Mouse (Mus musculus) R1 (cell line): ENCODE data around the gene Itgb6.

Source experiments
- DNase-seq: peaks from one replicate; pipeline ENCODE4 v3.0.0-alpha.2; 2018; ENCODE audit warnings: low read depth, low spot score

Itgb6 gene

GRCm38 (mm10) chr2:60614758-60615157 lies 107.7 kb downstream of the Itgb6 start:
- no peak for DNase-seq

- DNase-seq = no peak
These were observed 108.6 kb downstream of the Itgb6 start for GRCm38 (mm10) chr2:60613857-60614228.

DNA sequence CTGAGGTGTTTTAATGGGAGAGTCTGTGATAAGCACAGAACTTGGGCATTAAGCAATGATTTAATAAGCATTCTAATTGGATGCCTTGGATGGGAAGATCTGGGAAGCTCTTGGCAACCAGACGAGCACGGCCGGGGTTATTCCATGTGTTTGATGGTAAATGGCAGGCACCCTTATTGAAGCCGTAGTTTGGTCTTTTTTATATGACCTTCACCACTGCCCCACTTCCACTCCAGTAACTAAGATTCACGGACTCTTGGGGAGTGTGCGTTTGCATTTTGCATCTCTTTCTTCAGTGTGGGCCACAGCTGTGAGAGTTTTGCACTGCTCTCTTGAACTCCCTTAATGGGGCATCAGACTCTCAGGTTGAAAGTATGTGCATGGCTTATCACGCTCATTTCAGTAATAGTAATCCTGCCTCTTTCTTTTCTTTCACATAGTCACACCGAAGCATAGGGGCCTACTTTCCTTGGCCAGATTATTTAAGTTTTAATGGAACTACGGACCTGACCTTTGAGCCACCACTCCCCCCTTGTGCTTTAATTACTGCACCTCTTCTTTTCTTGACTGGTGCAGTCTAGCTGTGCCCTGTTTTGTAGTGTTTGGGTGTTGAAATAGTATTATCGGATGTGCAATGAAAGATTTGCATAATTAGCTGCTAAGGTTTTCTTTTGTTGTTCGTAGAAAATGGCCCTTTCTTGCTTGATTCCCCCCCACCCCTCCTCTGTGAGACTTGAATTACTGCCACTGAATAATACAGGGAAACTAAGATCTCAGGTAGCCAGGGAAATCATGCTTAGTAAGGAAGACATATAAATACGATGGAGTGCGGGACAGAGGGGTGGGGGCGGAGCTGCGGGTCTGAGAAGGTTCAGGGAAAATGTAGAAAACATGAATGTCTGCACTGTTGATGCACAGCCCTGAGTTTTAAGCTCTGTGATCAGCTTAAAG lies 109.3 kb downstream of the Itgb6 start:
- no peak for DNase-seq

DNA sequence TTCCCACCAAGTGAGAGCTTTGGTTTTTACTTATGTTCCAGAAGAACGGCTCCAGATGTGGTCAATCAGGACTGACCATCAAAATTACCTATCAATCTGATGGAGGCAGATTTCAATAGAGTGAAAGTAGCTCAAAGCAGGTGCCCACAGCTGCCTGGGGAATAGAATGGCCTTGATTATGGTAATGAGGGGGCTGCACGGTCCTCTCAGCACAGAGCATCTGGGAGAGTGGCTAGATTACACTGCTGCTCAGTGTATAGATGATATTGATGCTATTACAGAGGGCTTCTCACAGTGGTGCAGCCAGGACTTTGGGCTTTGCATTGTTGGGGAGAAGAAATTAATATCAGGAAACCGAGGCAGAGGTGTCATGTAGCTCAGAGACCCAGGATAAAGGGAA lies 110.8 kb downstream of the Itgb6 start:
- no peak for DNase-seq

- no peak for DNase-seq
These were observed 112.8 kb downstream of the Itgb6 start for GRCm38 (mm10) chr2:60609436-60610199.

DNA sequence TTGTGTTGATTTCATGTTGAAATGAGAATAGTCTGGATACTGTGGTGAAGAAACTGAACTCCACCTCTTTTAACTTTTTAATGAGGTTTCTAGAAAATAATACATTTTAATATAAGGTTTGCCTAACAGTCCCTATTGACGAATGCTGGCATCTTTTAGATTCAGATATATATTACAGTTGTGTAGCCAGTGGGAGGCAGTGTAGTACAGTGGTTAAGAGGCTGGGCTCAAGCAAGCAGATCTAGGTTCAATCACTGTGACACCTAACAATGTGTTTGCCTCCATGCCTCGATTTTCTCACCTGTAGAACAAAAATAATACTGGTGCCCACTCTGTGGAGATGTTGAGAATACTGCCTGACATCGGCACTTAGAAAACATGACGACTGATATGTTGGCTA lies 114.5 kb downstream of the Itgb6 start:
- no peak for DNase-seq

GRCm38 (mm10) chr2:60601326-60601725 lies 121.1 kb downstream of the Itgb6 start:
- no peak for DNase-seq

DNA sequence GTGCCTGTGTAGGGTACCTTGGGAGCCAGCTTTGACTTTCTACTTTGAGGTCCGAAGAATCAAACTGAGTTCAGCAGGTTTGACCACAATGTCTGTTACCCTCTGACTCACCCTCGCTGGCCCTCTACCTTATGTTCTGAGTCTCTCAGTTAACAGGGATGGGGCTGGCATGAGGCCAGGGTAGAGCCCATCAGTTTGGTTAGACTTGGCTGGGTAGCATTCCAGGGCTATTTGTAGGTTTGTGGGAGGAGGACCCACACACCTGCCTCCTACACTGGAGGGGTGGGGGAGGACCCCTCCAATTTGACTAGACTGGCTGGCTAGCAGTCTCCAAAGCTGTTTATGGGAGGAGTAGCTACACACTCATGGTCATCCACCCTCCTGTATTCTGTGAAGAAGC lies 121.6 kb downstream of the Itgb6 start:
- DNase-seq = no peak

GRCm38 (mm10) chr2:60583416-60583815 lies 139.0 kb downstream of the Itgb6 start:
- DNase-seq = no peak

DNA sequence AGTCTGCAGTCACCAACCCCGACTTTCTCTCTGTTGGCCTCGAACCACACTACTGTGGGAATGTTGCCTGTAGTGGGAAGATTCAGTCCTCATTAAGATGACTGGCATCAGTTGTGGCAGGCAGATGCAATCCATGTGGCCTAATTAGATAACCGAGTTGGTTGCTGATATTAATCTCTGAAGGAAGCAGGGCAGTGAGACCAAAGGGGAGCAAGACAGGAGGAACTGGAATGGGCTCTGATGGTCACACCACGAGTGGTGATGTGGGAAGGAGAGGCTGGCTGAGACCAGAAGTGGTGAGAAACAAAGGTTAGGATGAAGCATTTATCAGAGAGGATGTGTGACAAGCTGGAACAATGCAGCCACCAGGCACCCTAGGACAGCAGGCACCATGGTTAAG lies 167.9 kb downstream of the Itgb6 start:
- DNase-seq = no peak

DNA sequence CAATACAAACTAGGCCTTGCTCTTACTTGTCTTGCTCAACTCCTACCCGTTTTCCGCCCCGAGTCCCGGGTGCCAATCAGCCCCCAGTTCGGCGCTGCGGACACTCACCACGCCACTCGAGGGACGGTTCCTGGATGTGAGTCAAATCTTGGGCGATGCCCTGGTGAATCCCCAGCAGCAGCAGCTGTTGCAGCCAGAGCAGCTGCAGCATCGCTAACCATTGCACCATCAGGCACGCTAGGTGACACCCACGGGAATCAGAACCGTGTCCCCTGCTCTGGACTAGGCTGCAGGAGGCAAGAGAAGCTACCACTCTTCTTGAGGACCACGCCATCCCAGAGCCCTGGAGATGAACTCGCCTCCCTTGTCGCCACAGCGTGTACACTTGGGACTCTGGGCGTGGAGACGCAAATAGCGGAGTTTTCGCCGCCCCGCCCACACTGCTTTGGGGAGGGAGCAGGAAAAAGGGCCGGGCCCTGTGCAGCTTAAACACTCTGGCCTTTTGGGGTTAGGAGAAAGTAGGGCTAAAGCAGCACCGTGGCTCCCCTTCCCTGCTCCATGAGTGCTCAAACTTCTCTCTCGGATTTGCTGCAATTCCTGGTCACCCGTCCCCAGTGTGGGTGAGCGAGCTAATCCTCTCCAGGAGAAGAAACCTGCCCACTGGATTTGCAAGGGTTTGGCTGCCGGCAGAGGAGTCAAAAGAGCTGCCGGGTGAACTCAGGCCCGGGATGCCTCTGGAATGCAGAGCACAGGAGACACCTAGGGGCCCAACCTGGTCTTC lies 169.4 kb downstream of the Itgb6 start, which contains the start of gene Pla2r1:
Gene Pla2r1, minus strand, starts transcription at position 407 of the 781 bp plus-strand sequence.
- peak; percentile 83 for DNase-seq

DNA sequence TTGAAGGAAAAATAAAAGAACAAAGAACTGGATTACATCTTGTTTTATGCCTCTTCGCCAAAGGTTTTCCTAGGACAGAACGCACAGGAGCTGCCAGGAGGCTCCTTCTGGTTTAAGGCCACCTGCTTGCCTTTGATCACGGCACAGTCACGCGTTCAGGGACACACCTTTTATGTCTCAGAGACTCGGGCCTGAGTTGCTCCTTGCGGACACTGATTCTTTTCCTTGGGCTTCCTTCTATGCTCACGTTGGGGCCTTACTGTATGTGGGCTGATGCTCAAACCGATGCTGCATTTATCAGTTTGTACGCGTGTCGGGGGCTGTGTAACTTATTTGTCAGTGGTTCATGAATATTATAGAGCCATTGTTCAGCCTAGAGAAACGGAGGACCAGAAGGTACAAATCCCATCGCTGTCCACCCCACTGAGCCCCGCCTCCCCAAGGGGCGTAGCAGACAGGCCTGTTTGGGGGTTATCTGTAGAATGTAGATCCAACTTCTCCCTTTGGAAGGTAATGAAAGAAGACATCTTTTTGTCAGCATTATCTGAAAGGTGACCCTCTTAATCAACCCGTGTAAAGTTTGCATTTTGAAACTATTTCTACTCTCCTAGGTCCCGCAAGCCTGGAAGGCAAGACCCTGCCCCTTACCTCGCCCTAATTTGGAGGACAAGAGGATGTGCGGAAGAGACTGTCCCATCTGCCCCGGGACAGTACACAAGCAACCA lies 170.1 kb downstream of the Itgb6 start:
- no peak for DNase-seq

DNA sequence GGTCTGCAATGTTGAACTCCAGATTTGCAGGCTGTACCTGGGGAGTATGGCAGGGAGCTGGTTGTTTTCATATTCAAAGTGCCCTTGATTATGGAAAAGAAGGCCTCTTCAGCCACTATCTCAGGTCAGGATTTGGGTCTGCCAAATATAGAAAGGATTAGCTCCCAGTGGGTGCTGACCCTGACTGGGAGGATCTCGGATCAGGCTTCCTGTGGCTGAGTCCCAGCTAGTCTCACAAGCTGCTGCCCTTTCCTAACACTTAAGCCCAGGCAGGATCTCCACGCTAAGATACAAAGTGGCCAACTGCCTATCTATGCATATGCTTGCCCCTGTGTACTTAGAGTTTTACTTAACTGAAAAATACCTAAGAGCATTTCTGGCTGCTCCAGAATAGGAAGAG lies 170.8 kb downstream of the Itgb6 start:
- no peak for DNase-seq

DNA sequence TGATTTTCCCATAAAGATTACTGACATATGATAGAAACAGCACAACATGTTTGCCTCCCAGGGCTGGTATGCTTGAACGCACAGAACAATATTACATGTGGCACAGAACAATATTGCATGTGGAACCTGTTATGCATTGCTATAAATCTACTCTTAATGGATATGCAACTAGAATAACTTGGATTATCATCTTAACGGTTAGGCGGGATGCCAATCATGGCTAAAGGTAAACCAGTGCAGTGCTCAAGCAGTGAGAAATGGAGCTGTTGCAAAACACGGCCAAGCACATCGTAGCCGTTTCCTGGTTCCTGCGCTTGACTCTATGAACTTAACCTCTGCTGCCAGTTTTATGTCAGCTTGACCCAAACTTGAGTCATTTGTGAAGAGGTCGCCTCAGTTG lies 171.9 kb downstream of the Itgb6 start:
- DNase-seq = no peak

- no peak for DNase-seq
These were observed 172.6 kb downstream of the Itgb6 start for GRCm38 (mm10) chr2:60549851-60550250.
